In the genomic region with DNA sequence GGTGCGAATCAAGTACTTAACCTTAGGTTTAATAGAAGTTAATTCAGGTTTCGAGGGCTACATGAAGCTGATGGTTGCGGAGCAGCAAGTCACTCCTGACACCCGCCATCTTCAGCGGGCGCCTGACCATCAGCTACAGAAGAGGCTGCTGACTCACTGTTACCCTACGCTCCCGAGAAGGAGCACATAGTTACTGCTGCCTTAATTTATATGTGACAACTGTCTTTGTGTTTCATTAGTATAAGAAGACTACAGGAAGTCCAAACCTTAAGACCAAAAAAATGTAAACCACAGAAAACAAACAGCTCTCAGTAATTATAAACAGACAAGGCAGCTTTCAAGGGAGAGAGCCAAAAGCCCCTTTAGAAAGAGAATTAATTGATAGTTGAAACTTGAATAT, we compare ENCODE assay signal across 25 mouse cellular contexts.
"Had no signal": no experiment of that assay in that cellular context is flagged by ENCODE, and none has a peak within 500 bp of the region (broad histone marks: within the 10 kb centered on the region; RNA-seq: fewer than 3 reads in every experiment).

No protein-coding gene starts in this region.

- H3K4me2 ChIP-seq: heart, embryonic 12.5 days; hindbrain, embryonic 12.5 days; hindbrain, embryonic 14.5 days; intestine, embryonic 15.5 days; limb, embryonic 13.5 days; limb, embryonic 15.5 days; liver, embryonic 12.5 days had no signal

- H3K4me3 ChIP-seq: gastrocnemius, adult 2 months; heart, adult 2 months; heart, embryonic 10.5 days; heart, embryonic 12.5 days; hindbrain, embryonic 10.5 days; hindbrain, embryonic 12.5 days; intestine, embryonic 15.5 days; limb, embryonic 13.5 days; limb, embryonic 15.5 days; liver, embryonic 12.5 days had no signal

- H3K9ac ChIP-seq: heart, embryonic 12.5 days; hindbrain, embryonic 12.5 days; hindbrain, embryonic 14.5 days; intestine, embryonic 15.5 days; limb, embryonic 13.5 days; limb, embryonic 15.5 days; liver, embryonic 12.5 days; liver, embryonic 14.5 days had no signal

- DNase-seq: gastrocnemius, adult 2 months; gastrocnemius, postnatal 10 days; gastrocnemius, postnatal 25 days; heart, adult 2 months; heart, postnatal 10 days; heart, postnatal 4 days; kidney, adult 8-10 months; kidney, postnatal 14 days; kidney, postnatal 36 days; layer of hippocampus, adult 9-11 months; layer of hippocampus, postnatal 36 days; left cerebral cortex, postnatal 4 days had no signal

- ATAC-seq: hindbrain, embryonic 16.5 days; inflammation-experienced regulatory T-cells, adult 6 months; intestine, embryonic 15.5 days; intestine, postnatal 0 days; liver, embryonic 12.5 days had no signal

- H3K27me3 ChIP-seq: heart, embryonic 12.5 days; hindbrain, embryonic 12.5 days; intestine, embryonic 15.5 days; limb, embryonic 15.5 days; liver, embryonic 12.5 days had no signal

- H3K27ac ChIP-seq: gastrocnemius, adult 2 months; heart, adult 2 months; heart, embryonic 10.5 days; hindbrain, embryonic 10.5 days; hindbrain, embryonic 12.5 days; hindbrain, embryonic 14.5 days; intestine, embryonic 15.5 days; limb, embryonic 13.5 days; limb, embryonic 15.5 days; liver, embryonic 12.5 days; liver, embryonic 14.5 days had no signal

- H3K9me3 ChIP-seq: intestine, embryonic 15.5 days had no signal

- H3K4me1 ChIP-seq: heart, embryonic 10.5 days; heart, embryonic 12.5 days; hindbrain, embryonic 10.5 days; hindbrain, embryonic 12.5 days; intestine, embryonic 15.5 days; limb, embryonic 13.5 days; limb, embryonic 15.5 days; liver, embryonic 12.5 days had no signal

- H3K36me3 ChIP-seq: hindbrain, embryonic 12.5 days; intestine, embryonic 15.5 days had no signal
